Mouse (Mus musculus) frontal cortex, postnatal 25 days (tissue): ENCODE results near the gene Col6a1.

Experiments
- DNase-seq, 2 experiments: peaks; one replicate each; pipeline ENCODE4 v3.0.0; 2022; ENCODE audit warnings: low spot score in 2 of 2

The Col6a1 gene

DNA sequence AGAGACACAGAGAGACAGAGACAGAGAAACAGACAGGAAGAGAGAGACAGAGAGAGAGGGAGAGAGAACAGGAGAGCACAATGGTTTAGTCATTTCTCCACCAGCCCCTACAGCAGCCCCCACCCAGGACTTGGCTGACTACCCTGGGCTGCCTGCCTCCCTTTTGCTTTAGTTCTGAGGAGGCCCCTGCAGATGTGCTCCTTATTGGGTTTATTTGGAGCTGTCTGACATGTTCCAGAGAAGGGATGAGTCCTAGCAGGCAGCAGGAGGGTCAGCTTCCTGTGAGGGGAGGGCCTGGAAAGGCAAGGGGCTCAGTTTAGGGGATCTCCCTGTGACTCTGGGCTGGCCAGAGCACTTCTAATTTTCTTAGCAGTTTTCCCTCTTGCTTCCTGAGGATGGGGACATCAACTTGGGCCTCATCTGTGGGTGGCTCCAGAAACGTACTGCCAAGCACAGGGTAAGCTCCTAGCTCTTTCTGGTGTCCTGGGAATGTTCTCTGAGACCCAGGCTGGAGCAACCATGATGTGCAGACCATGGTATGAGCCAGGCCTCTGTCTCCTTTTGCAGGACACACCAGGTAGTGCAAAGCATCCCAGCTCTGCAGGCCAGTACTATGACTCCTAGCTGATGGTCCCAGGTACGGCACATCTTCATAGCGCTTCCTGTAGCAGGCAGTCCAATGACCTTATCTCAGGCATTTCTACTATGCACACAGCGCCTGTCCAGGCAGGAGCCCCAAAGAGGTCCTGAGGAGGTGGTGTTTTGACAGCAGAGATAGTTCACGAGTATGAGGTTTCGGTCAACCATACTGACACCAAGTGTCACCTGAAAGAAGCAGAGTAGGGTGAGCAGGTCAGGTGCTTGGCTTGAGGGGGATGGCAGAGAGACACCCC, 45.0 kb downstream of the Col6a1 start:
- no peak for DNase-seq

- DNase-seq, result peak; percentile 34 to 36
Observed at GRCm38 (mm10) chr10:76678122-76678521, 47.8 kb downstream of the Col6a1 start.

GRCm38 (mm10) chr10:76675268-76675667, 50.7 kb downstream of the Col6a1 start:
- no peak for DNase-seq

GRCm38 (mm10) chr10:76674581-76674980, 51.4 kb downstream of the Col6a1 start:
- DNase-seq, result no peak

- no peak for DNase-seq
Observed at GRCm38 (mm10) chr10:76671939-76672338, 54.0 kb downstream of the Col6a1 start.

- peak; percentile 32 to 38 for DNase-seq
Observed at GRCm38 (mm10) chr10:76668947-76669284, 57.1 kb downstream of the Col6a1 start.

- no peak for DNase-seq
Observed at GRCm38 (mm10) chr10:76668261-76668946, 57.6 kb downstream of the Col6a1 start.

GRCm38 (mm10) chr10:76667197-76667805, 58.7 kb downstream of the Col6a1 start:
- DNase-seq, result no peak

GRCm38 (mm10) chr10:76665551-76665950, 60.4 kb downstream of the Col6a1 start:
- no peak for DNase-seq

DNA sequence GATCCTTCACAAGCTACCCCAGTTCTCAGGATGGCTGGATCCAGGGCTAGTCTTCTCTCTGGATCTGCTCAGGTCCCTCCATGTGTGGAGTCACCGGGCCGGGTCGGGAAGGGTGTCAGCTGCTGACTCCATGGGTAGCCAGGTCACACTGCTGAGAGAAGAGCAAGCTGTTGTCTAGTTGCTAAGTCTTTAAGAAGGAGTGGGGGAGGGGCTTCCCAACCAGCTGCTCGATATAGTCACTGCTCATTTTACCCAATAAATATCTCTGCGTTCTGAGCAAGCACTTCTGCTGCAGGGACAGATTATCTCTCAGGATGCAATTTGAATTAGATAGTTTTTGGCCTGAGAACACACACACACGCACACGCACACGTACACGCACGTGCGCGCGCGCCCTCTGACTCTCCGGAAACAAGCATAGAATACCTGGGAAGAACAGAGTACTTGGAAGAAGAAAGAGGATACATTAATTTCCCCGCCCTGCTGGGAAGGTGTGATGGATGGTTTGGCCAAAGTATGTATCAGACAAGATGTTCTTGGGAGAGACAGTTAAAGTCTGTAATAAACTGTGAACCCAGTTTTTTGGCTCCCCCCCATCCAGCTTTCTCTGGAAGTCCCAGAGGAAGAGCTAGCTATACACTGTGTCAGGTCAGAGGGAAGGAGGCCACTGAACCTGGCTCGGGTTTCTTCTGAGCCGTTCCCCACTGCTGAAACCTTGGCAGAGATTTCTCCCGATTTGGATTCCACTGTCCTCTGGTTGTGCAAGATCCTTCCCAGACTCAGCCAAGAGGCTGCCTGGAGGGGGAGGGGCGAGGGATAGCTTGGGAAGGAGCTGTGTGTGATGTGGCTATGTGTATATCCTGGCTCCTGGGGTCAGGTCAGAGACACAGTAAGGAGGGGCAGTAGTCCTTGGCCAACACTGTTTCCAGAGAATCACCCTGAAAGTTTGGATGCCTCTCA, 61.5 kb downstream of the Col6a1 start:
- DNase-seq, result no peak
